Mouse (Mus musculus): ENCODE results near the gene Foxl1. TPM values are rescaled to one million over a fixed set of nuclear protein-coding genes. Genes with fewer than 3 reads are reported as not detected.

Foxl1 gene
- polyA plus RNA-seq, 1 experiment, result not detected

DNA sequence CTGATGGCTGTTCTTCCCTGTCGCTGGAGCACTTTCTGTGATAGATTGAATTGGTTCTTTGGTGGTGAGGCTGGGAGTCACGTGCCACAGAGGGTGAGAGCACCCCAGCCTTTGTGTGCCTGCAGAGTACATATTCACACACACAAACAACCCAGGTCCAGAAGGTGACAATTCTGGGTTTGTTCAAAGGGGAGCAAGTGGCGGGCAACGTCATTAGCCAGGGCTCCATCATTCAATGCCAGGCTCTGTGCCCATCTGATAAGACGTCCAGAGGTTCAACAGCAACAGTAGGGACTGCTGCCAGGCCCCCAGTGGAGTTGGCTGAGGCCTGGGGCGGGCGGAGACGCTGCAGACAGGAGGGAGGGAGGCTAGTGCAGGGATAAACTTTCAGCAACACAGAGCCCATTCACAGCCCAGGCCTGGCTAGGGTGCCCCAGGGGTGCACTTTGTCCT lies 36.3 kb downstream of the Foxl1 start:
- Histone ChIP-seq H3K4me3 (replicated peaks; ENCODE audit: insufficient read depth, low read depth, low read length) (no peak overlapping the region), H3K27ac (ENCODE audit: insufficient read depth, low read length) (no peak overlapping the region), H3K4me1 (ENCODE audit: control insufficient read depth, insufficient read depth, low read length) (no peaks in the 10 kb centered on the region), H3K27me3 (ENCODE audit: control insufficient read depth, insufficient read depth, low read length) (no peaks in the 10 kb centered on the region; the same call in 1 of the 2 replicates)
- no peak for DNase-seq
- TF ChIP-seq POLR2A (IDR thresholded peaks at IDR 0.05; ENCODE audit: borderline replicate concordance, insufficient read depth, low read length), result no peak
- TF ChIP-seq CTCF (IDR thresholded peaks at IDR 0.05; ENCODE audit: borderline replicate concordance, insufficient read depth, low read depth, low read length), result no peak
- 19% methylated on average over 8 of the region's 8 CpGs for WGBS

DNA sequence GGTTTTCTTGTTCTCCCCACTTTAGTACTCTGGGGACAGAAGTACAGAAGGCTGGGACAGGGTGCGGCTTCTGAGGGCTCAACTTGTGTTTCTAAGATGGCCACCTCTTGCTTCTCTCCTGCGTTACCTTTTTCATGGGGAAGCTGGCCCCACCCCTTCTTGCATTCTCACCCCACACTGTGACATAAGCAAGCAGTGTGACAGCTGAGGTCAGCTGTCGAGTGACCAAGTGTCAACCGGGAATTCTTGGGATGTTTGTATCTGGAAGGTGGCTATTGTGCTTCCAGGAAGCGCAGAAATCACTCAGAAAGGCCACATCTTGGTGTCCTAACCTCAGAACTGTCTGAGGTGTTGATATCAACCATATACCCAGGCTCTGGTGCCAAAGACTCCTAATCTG lies 40.3 kb downstream of the Foxl1 start:
- WGBS, result 73% methylated on average over 5 of the region's 5 CpGs
- Histone ChIP-seq H3K27ac (ENCODE audit: insufficient read depth, low read length) (no peak overlapping the region), H3K4me3 (replicated peaks; ENCODE audit: insufficient read depth, low read depth, low read length) (no peak overlapping the region), H3K4me1 (ENCODE audit: control insufficient read depth, insufficient read depth, low read length) (no peaks in the 10 kb centered on the region), H3K27me3 (ENCODE audit: control insufficient read depth, insufficient read depth, low read length) (no peaks in the 10 kb centered on the region; the same call in 1 of the 2 replicates)
- no peak for DNase-seq
- no peak for TF ChIP-seq POLR2A (IDR thresholded peaks at IDR 0.05; ENCODE audit: borderline replicate concordance, insufficient read depth, low read length)
- TF ChIP-seq CTCF (IDR thresholded peaks at IDR 0.05; ENCODE audit: borderline replicate concordance, insufficient read depth, low read depth, low read length), result no peak

DNA sequence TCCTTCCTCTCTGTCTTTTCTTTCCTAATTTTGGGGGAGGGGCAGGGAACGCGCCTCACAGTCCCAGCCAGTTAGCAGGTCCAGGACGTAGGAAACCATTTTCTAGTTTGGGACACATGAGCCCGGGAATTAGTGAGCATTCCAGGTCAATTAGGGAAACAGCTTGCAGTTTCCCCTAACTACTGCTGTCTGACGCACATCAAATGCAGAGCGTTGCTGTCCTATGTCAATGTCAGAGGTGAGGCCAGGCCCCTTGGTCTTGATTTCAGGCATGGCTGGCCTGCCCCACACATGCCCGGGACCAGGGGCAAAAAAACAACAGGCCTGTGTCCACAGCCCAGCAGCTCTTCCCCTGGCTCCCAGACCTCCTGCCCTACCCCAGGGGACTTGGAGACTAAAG lies 42.4 kb downstream of the Foxl1 start:
- WGBS, result 51% methylated on average over 7 of the region's 7 CpGs
- Histone ChIP-seq H3K27ac (ENCODE audit: insufficient read depth, low read length) (no peak overlapping the region), H3K27me3 (ENCODE audit: control insufficient read depth, insufficient read depth, low read length) (no peaks in the 10 kb centered on the region; the same call in 1 of the 2 replicates), H3K4me3 (replicated peaks; ENCODE audit: insufficient read depth, low read depth, low read length) (no peak overlapping the region), H3K4me1 (ENCODE audit: control insufficient read depth, insufficient read depth, low read length) (no peaks in the 10 kb centered on the region)
- TF ChIP-seq CTCF (IDR thresholded peaks at IDR 0.05; ENCODE audit: borderline replicate concordance, insufficient read depth, low read depth, low read length) (no peak), POLR2A (IDR thresholded peaks at IDR 0.05; ENCODE audit: borderline replicate concordance, insufficient read depth, low read length) (no peak)
- DNase-seq, result no peak

DNA sequence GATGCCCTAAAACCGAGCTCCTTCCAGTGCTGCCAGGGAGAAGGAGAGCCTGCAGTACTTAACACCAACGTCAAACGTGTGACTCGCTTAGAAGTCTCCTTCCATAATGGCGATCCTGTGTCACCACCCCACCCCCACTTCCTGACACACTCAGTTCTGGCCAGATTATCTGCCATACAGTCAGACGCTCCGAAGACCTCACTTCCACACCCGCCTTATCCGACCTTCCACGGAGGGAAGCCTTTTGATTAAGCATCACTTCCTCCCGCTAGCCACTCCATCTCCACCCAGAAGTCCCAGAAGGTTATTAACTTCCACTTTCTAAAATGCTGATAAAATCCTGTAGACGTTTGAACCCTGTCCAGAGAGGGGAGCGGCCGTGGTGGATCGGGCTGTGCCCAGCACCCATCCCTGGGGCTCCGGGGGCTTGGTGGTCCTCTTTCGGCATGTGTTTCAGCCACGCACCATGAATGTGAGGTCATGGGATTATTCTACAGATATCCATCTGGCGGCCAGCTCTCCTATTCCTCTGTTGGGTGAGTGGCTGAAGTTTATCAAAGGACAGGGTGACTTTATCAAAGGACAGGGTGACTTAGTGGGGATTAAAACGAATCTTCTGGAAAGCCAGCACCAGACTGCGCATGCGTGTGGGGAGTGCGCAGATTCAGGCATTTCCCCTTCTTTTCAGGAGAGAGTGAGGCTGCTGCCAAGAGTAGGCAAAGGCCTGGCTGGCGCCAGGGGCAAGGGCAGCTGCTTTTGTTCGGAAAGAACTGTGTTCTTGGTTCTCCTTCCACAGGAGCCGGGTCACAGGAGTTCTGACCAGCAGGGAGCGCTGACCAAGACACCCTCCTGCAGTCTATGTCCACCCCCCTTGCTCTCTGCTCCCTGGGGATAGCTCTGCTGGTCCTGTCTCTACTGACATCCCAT lies 43.1 kb downstream of the Foxl1 start:
- 60% methylated on average over 27 of the region's 27 CpGs for WGBS
- no peak overlapping the region for H3K4me3 ChIP-seq (replicated peaks; ENCODE audit: insufficient read depth, low read depth, low read length)

DNA sequence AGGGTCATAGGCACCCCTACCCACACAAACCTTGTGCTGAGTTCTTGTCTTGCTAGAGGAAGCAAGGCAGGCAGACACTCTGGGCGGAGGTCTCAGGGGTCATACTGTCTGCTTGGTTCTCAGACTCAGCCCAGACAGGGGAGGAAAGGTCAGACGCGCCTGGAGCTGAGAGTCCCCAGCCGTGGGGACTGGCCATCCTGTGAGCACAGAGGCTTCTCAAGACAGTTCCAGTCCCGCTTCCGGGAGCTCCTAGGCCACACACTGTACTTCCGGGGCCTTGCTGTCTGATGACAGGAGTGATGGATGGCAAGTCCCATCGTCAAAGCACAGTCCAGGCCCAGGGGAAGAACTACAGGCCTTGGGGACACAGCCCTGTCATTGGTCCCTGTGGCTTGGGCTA lies 44.8 kb downstream of the Foxl1 start:
- 91% methylated on average over 8 of the region's 8 CpGs for WGBS

More for the DNA sequence above, 43.1 kb downstream of the Foxl1 start:
- Histone ChIP-seq H3K4me1 (ENCODE audit: control insufficient read depth, insufficient read depth, low read length) (no peaks in the 10 kb centered on the region), H3K27ac (ENCODE audit: insufficient read depth, low read length) (no peak overlapping the region), H3K27me3 (ENCODE audit: control insufficient read depth, insufficient read depth, low read length) (no peaks in the 10 kb centered on the region; the same call in 1 of the 2 replicates)
- TF ChIP-seq CTCF (IDR thresholded peaks at IDR 0.05; ENCODE audit: borderline replicate concordance, insufficient read depth, low read depth, low read length), result no peak
- TF ChIP-seq POLR2A (IDR thresholded peaks at IDR 0.05; ENCODE audit: borderline replicate concordance, insufficient read depth, low read length), result no peak
- peak; percentile 8 to 9 for DNase-seq

DNA sequence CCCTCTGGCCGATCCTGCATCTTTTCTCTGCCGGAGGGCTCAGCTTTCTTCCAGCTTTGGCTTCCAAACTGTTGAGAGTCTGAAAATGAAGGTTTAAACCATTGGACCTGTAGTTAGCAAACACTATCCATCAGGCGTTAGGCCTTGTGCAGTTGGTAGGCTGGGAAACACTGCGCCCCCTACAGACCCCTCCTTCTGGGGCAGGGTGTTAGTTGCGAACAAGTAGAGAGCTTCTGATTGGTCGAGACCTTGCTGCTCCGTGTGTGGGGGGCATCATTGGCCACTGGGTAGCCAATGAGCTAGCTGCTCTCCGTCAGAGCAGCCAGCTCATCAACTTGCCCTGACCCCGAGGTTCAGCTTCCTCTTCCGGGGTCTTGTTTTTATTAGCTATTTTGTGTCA lies 46.4 kb downstream of the Foxl1 start:
- TF ChIP-seq CTCF (IDR thresholded peaks at IDR 0.05; ENCODE audit: borderline replicate concordance, insufficient read depth, low read depth, low read length), result no peak
- TF ChIP-seq POLR2A (IDR thresholded peaks at IDR 0.05; ENCODE audit: borderline replicate concordance, insufficient read depth, low read length), result no peak
- no peak for DNase-seq
- no peak overlapping the region for H3K27ac ChIP-seq (ENCODE audit: insufficient read depth, low read length)
- 75% methylated on average over 10 of the region's 10 CpGs for WGBS
- no peak overlapping the region for H3K4me3 ChIP-seq (replicated peaks; ENCODE audit: insufficient read depth, low read depth, low read length)
- no peaks in the 10 kb centered on the region for H3K4me1 ChIP-seq (ENCODE audit: control insufficient read depth, insufficient read depth, low read length)
- no peaks in the 10 kb centered on the region for H3K27me3 ChIP-seq (ENCODE audit: control insufficient read depth, insufficient read depth, low read length)

More for the DNA sequence above, 44.8 kb downstream of the Foxl1 start:
- H3K27me3 ChIP-seq (ENCODE audit: control insufficient read depth, insufficient read depth, low read length), result no peaks in the 10 kb centered on the region
- H3K4me1 ChIP-seq (ENCODE audit: control insufficient read depth, insufficient read depth, low read length), result no peaks in the 10 kb centered on the region
- no peak for DNase-seq
- no peak overlapping the region for H3K27ac ChIP-seq (ENCODE audit: insufficient read depth, low read length)
- no peak overlapping the region for H3K4me3 ChIP-seq (replicated peaks; ENCODE audit: insufficient read depth, low read depth, low read length)
- no peak for TF ChIP-seq POLR2A (IDR thresholded peaks at IDR 0.05; ENCODE audit: borderline replicate concordance, insufficient read depth, low read length)
- TF ChIP-seq CTCF (IDR thresholded peaks at IDR 0.05; ENCODE audit: borderline replicate concordance, insufficient read depth, low read depth, low read length), result no peak

DNA sequence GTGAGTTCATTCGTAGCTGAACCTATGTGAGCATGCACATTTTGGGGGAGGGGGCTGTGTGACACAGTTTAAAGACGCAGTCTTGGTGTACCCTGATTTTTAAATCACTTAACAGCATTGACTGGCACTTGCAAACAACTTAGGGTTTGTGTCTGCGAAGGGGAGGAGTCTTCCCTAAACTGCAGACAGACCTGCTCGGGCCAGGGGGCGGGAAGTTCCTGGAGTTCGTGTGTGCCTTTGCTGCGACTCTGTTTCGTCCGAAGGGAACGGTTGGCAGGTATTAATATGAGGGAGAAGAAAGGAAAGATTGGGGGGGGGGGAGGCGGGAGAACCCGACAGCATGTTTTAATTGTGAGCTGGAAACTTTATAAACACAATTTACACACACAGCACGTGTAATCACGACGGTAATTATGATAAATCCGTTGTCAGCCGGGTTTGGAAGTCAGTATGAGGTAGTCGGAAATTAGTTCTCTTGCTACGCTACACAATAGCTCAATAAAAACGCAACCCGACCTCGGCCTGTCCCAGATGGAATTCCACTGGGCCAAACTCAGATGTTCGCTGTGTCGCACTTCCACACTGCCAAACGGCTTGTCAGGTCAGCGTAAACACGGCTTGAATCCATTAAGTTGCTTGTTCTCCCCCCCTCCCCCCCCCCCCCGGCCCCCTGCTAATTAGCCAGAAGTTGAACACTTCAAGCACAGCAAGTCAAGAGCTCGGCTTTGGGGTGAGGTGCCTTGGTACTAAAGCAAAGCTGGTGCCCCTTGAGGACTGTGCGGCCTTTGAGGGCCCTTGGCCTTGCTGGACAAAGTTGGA lies 47.2 kb downstream of the Foxl1 start:
- Histone ChIP-seq H3K27ac (ENCODE audit: insufficient read depth, low read length) (no peak overlapping the region), H3K4me3 (replicated peaks; ENCODE audit: insufficient read depth, low read depth, low read length) (no peak overlapping the region), H3K4me1 (ENCODE audit: control insufficient read depth, insufficient read depth, low read length) (no peaks in the 10 kb centered on the region), H3K27me3 (ENCODE audit: control insufficient read depth, insufficient read depth, low read length) (no peaks in the 10 kb centered on the region)
- no peak for DNase-seq
- WGBS, result 46% methylated on average over 30 of the region's 30 CpGs
- TF ChIP-seq CTCF (IDR thresholded peaks at IDR 0.05; ENCODE audit: borderline replicate concordance, insufficient read depth, low read depth, low read length) (no peak), POLR2A (IDR thresholded peaks at IDR 0.05; ENCODE audit: borderline replicate concordance, insufficient read depth, low read length) (no peak)

Measured in cerebellum, adult 2 months (tissue).